20 mouse cellular contexts compared by ENCODE assay signal in genomic region chr4:45480595-45480994, GRCm38 (mm10). TPM values are rescaled to one million over a fixed set of nuclear protein-coding genes. Genes with fewer than 3 reads are reported as not detected.
DNase-seq lines count a peak whose midpoint lies in the region; ATAC-seq and TF ChIP-seq lines count a peak whose summit lies in the region.
"Had no signal": no experiment of that assay in that cellular context is flagged by ENCODE, and none has a peak within 500 bp of the region (broad histone marks: within the 10 kb centered on the region; RNA-seq: fewer than 3 reads in every experiment).

No protein-coding gene starts in this region.

- peaks cover 90% of the 10 kb centered on the region for H3K4me1 ChIP-seq in heart, embryonic 16.5 days (ENCODE audit: control insufficient read depth, insufficient read depth, low read length)
- peaks cover 0 to 44% of the 10 kb centered on the region in 2 experiments; a peak in 2 of 4 replicates for H3K4me1 ChIP-seq in CH12.LX (ENCODE audit: control insufficient read depth in 1 of 2, insufficient read depth in 2 of 2)
- H3K4me1 ChIP-seq in liver, embryonic 12.5 days: peaks cover 98% of the 10 kb centered on the region

- no peak for TF ChIP-seq EP300 in CH12.LX (IDR thresholded peaks at IDR 0.05; ENCODE audit: low read length)

- 0 out of 2 replicates have a peak overlapping the region, but pooled peaks have one; percentile 38 for H3K27ac ChIP-seq in gastrocnemius, adult 2 months
- H3K27ac ChIP-seq in heart, embryonic 16.5 days (ENCODE audit: low read length): peak overlapping the region; percentile 89
- no peak overlapping the region for H3K27ac ChIP-seq in CH12.LX (ENCODE audit: insufficient read depth, low read depth)
- H3K27ac ChIP-seq in liver, embryonic 12.5 days: peak overlapping the region; percentile 100
- H3K27ac ChIP-seq: hindbrain, embryonic 15.5 days; layer of hippocampus, adult 2 months; midbrain, embryonic 10.5 days; neural tube, embryonic 15.5 days; stomach, embryonic 15.5 days had no signal

- dilution Hi-C loops in CH12.LX (cut with MboI; ENCODE audit: extremely low pct_ligation_motif_present, extremely low pct_unique_long_range_greater_than_20kb, low sequenced_read_pairs): no loop called here

- no peaks in the 10 kb centered on the region for H3K9me3 ChIP-seq in heart, embryonic 16.5 days (replicated peaks; ENCODE audit: control insufficient read depth, low read length)
- no peaks in the 10 kb centered on the region for H3K9me3 ChIP-seq in CH12.LX (replicated peaks; ENCODE audit: low read length)
- H3K9me3 ChIP-seq in liver, embryonic 12.5 days (replicated peaks): no peaks in the 10 kb centered on the region
- H3K9me3 ChIP-seq: hindbrain, embryonic 15.5 days; midbrain, embryonic 10.5 days; neural tube, embryonic 15.5 days; stomach, embryonic 15.5 days had no signal

- H3K27me3 ChIP-seq in heart, embryonic 16.5 days (ENCODE audit: control insufficient read depth, insufficient read depth, low read length): no peaks in the 10 kb centered on the region
- no peaks in the 10 kb centered on the region for H3K27me3 ChIP-seq in CH12.LX (replicated peaks)
- no peaks in the 10 kb centered on the region for H3K27me3 ChIP-seq in liver, embryonic 12.5 days (replicated peaks)
- H3K27me3 ChIP-seq: hindbrain, embryonic 15.5 days; neural tube, embryonic 15.5 days; Patski; stomach, embryonic 15.5 days had no signal

- no peak overlapping the region for H3K4me2 ChIP-seq in heart, embryonic 16.5 days (ENCODE audit: low read depth, low read length)
- no peak overlapping the region for H3K4me2 ChIP-seq in CH12.LX (ENCODE audit: insufficient read depth, low read depth, poor library complexity, severe bottlenecking)
- no peak overlapping the region for H3K4me2 ChIP-seq in liver, embryonic 12.5 days
- H3K4me2 ChIP-seq: hindbrain, embryonic 15.5 days; neural tube, embryonic 15.5 days; stomach, embryonic 15.5 days had no signal

- in situ Hi-C loops in CH12.LX (cut with MboI; ENCODE audit: low pct_ligation_motif_present, low pct_unique_long_range_greater_than_20kb, low sequenced_read_pairs): no loop called here

- DNase-seq in gastrocnemius, adult 2 months: no peak
- no peak for DNase-seq in gastrocnemius, postnatal 25 days
- no peak for DNase-seq in heart, postnatal 14 days
- no peak for DNase-seq in CH12.LX (ENCODE audit: extremely low read depth)
- DNase-seq in frontal cortex, postnatal 14 days (ENCODE audit: low spot score in 2 of 2): no peak
- DNase-seq in ovary, postnatal 10 days (ENCODE audit: low spot score): no peak
- DNase-seq: adrenal gland, adult 2 months; cerebellum, adult 11 months; cerebellum, postnatal 10 days; kidney, adult 8-10 months; lung, postnatal 10 days; thymus, postnatal 25 days had no signal

- no peaks in the 10 kb centered on the region for H3K36me3 ChIP-seq in heart, embryonic 16.5 days (ENCODE audit: control insufficient read depth, insufficient read depth)
- peaks cover 0 to 89% of the 10 kb centered on the region in 2 experiments for H3K36me3 ChIP-seq in CH12.LX (replicated peaks in 1 of 2; ENCODE audit: control insufficient read depth in 1 of 2, insufficient read depth in 1 of 2, low read length in 1 of 2)
- peaks cover 31% of the 10 kb centered on the region for H3K36me3 ChIP-seq in liver, embryonic 12.5 days
- H3K36me3 ChIP-seq: hindbrain, embryonic 15.5 days; midbrain, embryonic 10.5 days; neural tube, embryonic 15.5 days; stomach, embryonic 15.5 days had no signal

- TF ChIP-seq POLR2A in CH12.LX (IDR thresholded peaks at IDR 0.05; ENCODE audit: low read depth, low read length): no peak

- H3K79me2 ChIP-seq in CH12.LX (replicated peaks; ENCODE audit: control insufficient read depth, extremely low read depth, insufficient read depth, poor library complexity, severe bottlenecking): no peaks in the 10 kb centered on the region

- H3K4me3 ChIP-seq in gastrocnemius, adult 2 months: no peak overlapping the region
- no peak overlapping the region for H3K4me3 ChIP-seq in heart, embryonic 16.5 days (ENCODE audit: low read length)
- no peak overlapping the region for H3K4me3 ChIP-seq in CH12.LX (replicated peaks in 1 of 3; ENCODE audit: low read depth in 2 of 3, low read length in 2 of 3, poor library complexity in 1 of 3)
- no peak overlapping the region for H3K4me3 ChIP-seq in liver, embryonic 12.5 days
- H3K4me3 ChIP-seq: hindbrain, embryonic 15.5 days; layer of hippocampus, adult 2 months; midbrain, embryonic 10.5 days; neural tube, embryonic 15.5 days; stomach, embryonic 15.5 days had no signal

- ATAC-seq in heart, embryonic 16.5 days (replicated peaks; ENCODE audit: extremely low read depth, insufficient read depth, low FRiP score): no peak
- ATAC-seq in liver, embryonic 12.5 days: no peak
- ATAC-seq: Patski had no signal

- TF ChIP-seq CTCF in gastrocnemius, adult 2 months (IDR thresholded peaks at IDR 0.05): no peak
- TF ChIP-seq CTCF in CH12.LX (conservative IDR thresholded peaks at IDR 0.05 in 1 of 2, IDR thresholded peaks at IDR 0.05 in 1 of 2; ENCODE audit: low read depth in 2 of 2, low read length in 2 of 2): no peak

- no peak for TF ChIP-seq RAD21 in CH12.LX (IDR thresholded peaks at IDR 0.05; ENCODE audit: low read depth, low read length)

- WGBS in heart, embryonic 16.5 days: 60% methylated on average over 3 of the region's 3 CpGs
- 53% methylated on average over 3 of the region's 3 CpGs for WGBS in liver, embryonic 12.5 days (ENCODE audit: insufficient replicate concordance)

- H3K9ac ChIP-seq in heart, embryonic 16.5 days (ENCODE audit: low read length): 0 out of 2 replicates have a peak overlapping the region, but pooled peaks have one; percentile 32
- H3K9ac ChIP-seq in CH12.LX (ENCODE audit: insufficient read depth, low read depth): no peak overlapping the region
- H3K9ac ChIP-seq in liver, embryonic 12.5 days: peak overlapping the region; percentile 33; the same call in 1 of the 2 replicates
- H3K9ac ChIP-seq: hindbrain, embryonic 15.5 days; neural tube, embryonic 15.5 days; stomach, embryonic 15.5 days had no signal

- intact Hi-C loops in gastrocnemius, adult 2 months (cut with DNase I): no loop called here
- intact Hi-C loops in heart, postnatal 14 days (cut with DNase I): no loop called here

TF ChIP-seq in CH12.LX, 34 proteins besides CTCF, POLR2A, EP300 and RAD21:
- TF ChIP-seq ETS1 (conservative IDR thresholded peaks at IDR 0.05; ENCODE audit: low read depth, low read length): no peak
- no peak for TF ChIP-seq UBTF (IDR thresholded peaks at IDR 0.05; ENCODE audit: low read depth, low read length)
- no peak for TF ChIP-seq JUND (conservative IDR thresholded peaks at IDR 0.05; ENCODE audit: low read depth, low read length)
- TF ChIP-seq MAFK (IDR thresholded peaks at IDR 0.05; ENCODE audit: insufficient replicate concordance, low read length): peak; percentile 92

RNA-seq across cellular contexts. Expression of gene Shb, which starts 51.7 kb away (rescaled TPM):
- 10 to 100 TPM in 1 of 2 experiments, 1 to 10 TPM in 1; 6.5 to 10.0 TPM for total RNA-seq in gastrocnemius, adult 2 months (2021)
- 1 to 10 TPM; 5.4 to 8.0 TPM for total RNA-seq in gastrocnemius, postnatal 25 days (2021)
- polyA plus RNA-seq in heart, embryonic 16.5 days (2015; fragmentation: Nextera tagmentation; extraction: Ambion mirVana): 7.6 and 9.2 TPM in 2 replicates
- 10 to 100 TPM; 29.7 to 46.1 TPM for total RNA-seq in heart, postnatal 14 days (2021)
- total RNA-seq in CH12.LX (2012; rRNA removed) (5.9 and 8.6 TPM in 2 replicates), CH12.LX (2014; rRNA removed) (7.6 and 7.7 TPM in 2 replicates)
- 15.5 and 18.4 TPM in 2 replicates for polyA plus RNA-seq in CH12.LX (2012; ENCODE audit: insufficient read length, low read depth)
- polyA plus RNA-seq in liver, embryonic 12.5 days (2016; fragmentation: Nextera tagmentation; extraction: Ambion mirVana): 8.7 and 9.9 TPM in 2 replicates
